Mouse (Mus musculus): ENCODE measurements at regions not wholly inside any gene's neighbourhood (a gene's known extent, or its start where the extent isn't known, plus 50 kb on each side); places are given as distances from the start of the nearest gene placed in this dataset.
A peak's percentile ranks its signal among the peaks of the same experiment; 100 is the strongest.

DNA sequence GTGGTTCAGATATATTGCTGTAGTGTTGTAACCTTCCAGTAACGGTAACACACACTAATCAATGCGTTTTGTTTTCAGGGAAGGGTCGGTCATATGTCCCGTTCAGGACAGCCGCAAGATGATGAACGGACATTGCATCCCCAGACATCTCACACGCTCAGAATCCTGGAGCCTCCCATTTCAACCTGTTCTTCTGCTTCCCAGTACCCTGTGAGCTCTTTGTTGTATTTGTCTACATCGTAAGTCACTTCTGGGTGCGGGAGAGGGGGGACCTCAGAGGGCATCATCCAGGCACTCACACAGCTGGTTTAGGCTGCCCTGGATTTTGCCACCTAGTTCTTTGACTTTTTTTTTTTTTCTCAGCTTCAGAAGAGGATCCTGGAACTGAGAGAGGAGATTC is 117.9 kb upstream of the Rtl1 start:
- no peaks in the 10 kb centered on the region for H3K9me3 ChIP-seq (replicated peaks)
- H3K9ac ChIP-seq, result no peak overlapping the region
- no peak overlapping the region for H3K27ac ChIP-seq
- no peaks in the 10 kb centered on the region for H3K27me3 ChIP-seq
- H3K36me3 ChIP-seq, result peaks cover 7% of the 10 kb centered on the region; the same call in 1 of the 2 replicates
- H3K4me1 ChIP-seq (replicated peaks), result no peaks in the 10 kb centered on the region
- WGBS, result 92% methylated on average over 9 of the region's 9 CpGs
- H3K4me3 ChIP-seq, result no peak overlapping the region
- H3K4me2 ChIP-seq, result no peak overlapping the region
- no peak for ATAC-seq (replicated peaks; ENCODE audit: insufficient number of reproducible peaks, insufficient read depth, low FRiP score, low read depth)

DNA sequence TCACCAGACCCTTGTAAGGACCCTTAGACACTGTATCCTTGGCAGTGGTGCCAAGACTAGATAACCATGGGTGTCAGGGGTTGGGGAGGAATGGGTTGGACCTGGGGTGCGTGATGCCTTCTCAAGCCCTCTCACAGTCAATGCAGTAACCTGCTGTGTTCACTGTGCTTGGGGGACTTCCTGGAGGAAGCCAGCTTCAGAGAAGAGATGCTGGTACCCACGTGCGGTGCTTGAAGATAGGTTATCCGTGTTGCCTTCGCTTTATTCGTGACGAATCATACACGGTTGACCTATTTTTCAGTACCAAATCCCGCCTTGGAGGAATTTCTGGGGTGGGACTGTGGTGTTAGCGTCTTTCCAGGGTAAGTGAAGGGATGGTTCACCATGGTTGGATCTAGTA is 138.1 kb upstream of the Rtl1 start:
- Histone ChIP-seq H3K27me3 (no peaks in the 10 kb centered on the region), H3K36me3 (no peaks in the 10 kb centered on the region), H3K4me1 (replicated peaks) (no peaks in the 10 kb centered on the region), H3K9ac (no peak overlapping the region), H3K9me3 (replicated peaks) (no peaks in the 10 kb centered on the region), H3K27ac (no peak overlapping the region), H3K4me2 (no peak overlapping the region), H3K4me3 (no peak overlapping the region)
- no peak for ATAC-seq (replicated peaks; ENCODE audit: insufficient number of reproducible peaks, insufficient read depth, low FRiP score, low read depth)
- 86% methylated on average over 10 of the region's 10 CpGs for WGBS

DNA sequence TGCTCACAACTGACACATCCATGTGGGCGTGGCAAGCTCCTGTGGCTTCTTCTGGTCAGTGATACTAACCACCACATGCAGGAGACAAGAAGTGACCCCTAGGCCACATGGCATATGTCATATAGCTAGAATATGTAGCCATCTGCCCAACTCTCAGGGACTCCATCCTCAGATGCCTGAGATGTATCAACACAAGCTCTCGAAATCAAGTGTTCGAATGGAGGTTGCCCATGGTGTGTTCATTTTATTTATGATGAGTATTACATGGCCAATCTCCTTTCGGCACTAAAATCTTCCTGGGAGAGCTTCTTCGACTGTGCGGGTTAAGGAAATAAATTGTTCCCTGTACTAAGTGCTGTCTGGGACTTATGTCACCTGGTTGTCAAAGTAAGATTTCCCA is 138.8 kb upstream of the Rtl1 start:
- H3K36me3 ChIP-seq, result no peaks in the 10 kb centered on the region
- no peak overlapping the region for H3K4me2 ChIP-seq
- H3K4me3 ChIP-seq, result no peak overlapping the region
- no peaks in the 10 kb centered on the region for H3K4me1 ChIP-seq (replicated peaks)
- no peaks in the 10 kb centered on the region for H3K27me3 ChIP-seq
- no peak overlapping the region for H3K27ac ChIP-seq
- no peak for ATAC-seq (replicated peaks; ENCODE audit: insufficient number of reproducible peaks, insufficient read depth, low FRiP score, low read depth)
- no peak overlapping the region for H3K9ac ChIP-seq
- no peaks in the 10 kb centered on the region for H3K9me3 ChIP-seq (replicated peaks)
- 88% methylated on average over 6 of the region's 6 CpGs for WGBS

DNA sequence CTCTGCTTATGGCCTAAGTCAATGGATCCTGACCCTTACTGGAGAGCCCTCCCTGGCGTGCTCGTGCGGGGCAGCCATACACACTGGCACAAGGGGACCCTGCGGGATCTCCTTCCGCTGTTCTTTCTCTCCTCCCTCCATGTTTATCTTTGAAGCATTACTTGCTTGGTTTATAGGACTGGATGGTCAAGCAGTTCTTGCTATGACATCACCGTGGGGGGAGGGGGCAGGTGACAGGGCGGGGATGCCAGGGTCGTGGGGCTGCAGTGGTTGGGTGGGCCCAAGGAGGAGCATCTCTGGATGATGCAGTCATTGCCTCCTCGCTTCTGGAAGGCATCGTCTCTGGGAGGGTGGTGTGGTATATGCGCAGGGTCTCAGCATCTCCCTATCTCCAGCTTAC is 142.4 kb upstream of the Rtl1 start:
- H3K27ac ChIP-seq, result no peak overlapping the region
- ATAC-seq (replicated peaks; ENCODE audit: insufficient number of reproducible peaks, insufficient read depth, low FRiP score, low read depth), result no peak
- H3K4me3 ChIP-seq, result no peak overlapping the region
- H3K27me3 ChIP-seq, result no peaks in the 10 kb centered on the region
- H3K4me2 ChIP-seq, result no peak overlapping the region
- H3K4me1 ChIP-seq (replicated peaks), result no peaks in the 10 kb centered on the region; the same call in 1 of the 2 replicates
- H3K36me3 ChIP-seq, result no peaks in the 10 kb centered on the region
- WGBS, result 86% methylated on average over 11 of the region's 11 CpGs
- H3K9ac ChIP-seq, result no peak overlapping the region
- H3K9me3 ChIP-seq (replicated peaks), result no peaks in the 10 kb centered on the region

DNA sequence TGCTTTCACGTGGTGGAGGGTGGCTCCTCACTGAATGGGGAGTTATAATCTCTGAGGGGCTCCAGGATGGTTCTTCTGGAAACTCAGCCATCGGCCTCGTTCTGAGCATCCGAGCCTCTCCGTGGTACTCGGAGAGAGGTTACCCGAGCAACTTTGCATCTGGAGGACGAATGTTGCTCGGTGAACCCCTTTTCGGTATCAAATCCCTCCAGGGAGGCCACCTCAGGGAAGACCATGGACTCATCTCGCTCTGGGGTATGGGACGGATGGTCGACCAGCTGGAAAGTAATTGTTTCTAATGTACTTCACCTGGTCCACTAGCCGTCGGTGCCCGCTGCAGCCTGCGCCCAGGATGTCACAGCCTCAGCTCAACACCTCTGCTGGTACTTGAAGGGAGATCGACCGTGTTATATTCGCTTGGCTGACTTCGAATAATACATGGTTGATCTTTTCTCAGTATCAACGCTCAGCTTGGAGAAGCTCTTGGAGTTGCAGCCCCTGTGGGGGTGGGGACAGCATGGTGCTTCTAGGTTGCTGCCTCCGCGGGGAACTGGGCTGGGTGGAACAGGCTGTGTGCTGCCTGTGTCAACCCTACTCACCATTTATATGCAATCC is 143.0 kb upstream of the Rtl1 start:
- no peak overlapping the region for H3K9ac ChIP-seq
- H3K9me3 ChIP-seq (replicated peaks), result no peaks in the 10 kb centered on the region
- WGBS, result 89% methylated on average over 24 of the region's 24 CpGs
- no peaks in the 10 kb centered on the region for H3K27me3 ChIP-seq
- H3K36me3 ChIP-seq, result no peaks in the 10 kb centered on the region
- no peak overlapping the region for H3K27ac ChIP-seq
- no peak overlapping the region for H3K4me3 ChIP-seq
- H3K4me2 ChIP-seq, result no peak overlapping the region
- no peak for ATAC-seq (replicated peaks; ENCODE audit: insufficient number of reproducible peaks, insufficient read depth, low FRiP score, low read depth)
- H3K4me1 ChIP-seq (replicated peaks), result no peaks in the 10 kb centered on the region; the same call in 1 of the 2 replicates

DNA sequence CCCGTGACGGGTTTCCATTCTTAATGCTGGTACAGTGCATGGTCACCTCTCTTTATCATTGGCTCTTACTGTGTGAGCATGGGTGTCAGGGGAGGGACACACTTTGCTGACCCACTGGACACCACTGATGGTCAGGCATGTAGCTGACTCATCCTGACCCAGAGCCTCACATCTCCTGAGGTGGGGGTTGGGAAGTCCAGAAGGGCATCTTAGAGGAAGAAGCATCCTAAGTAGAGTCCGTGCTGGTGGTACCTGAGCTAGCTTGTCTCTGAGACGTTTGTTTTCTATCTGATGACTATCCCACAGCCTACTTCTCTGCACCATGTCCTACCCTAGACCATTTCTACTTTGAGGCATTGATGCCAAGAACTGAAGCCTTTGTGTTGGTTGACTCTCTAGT is 144.1 kb upstream of the Rtl1 start:
- no peaks in the 10 kb centered on the region for H3K27me3 ChIP-seq
- no peak for ATAC-seq (replicated peaks; ENCODE audit: insufficient number of reproducible peaks, insufficient read depth, low FRiP score, low read depth)
- no peaks in the 10 kb centered on the region for H3K36me3 ChIP-seq
- no peak overlapping the region for H3K4me2 ChIP-seq
- H3K4me1 ChIP-seq (replicated peaks), result peaks cover 5% of the 10 kb centered on the region
- 83% methylated on average over 4 of the region's 4 CpGs for WGBS
- no peaks in the 10 kb centered on the region for H3K9me3 ChIP-seq (replicated peaks)
- H3K27ac ChIP-seq, result no peak overlapping the region
- H3K4me3 ChIP-seq, result no peak overlapping the region
- H3K9ac ChIP-seq, result no peak overlapping the region

DNA sequence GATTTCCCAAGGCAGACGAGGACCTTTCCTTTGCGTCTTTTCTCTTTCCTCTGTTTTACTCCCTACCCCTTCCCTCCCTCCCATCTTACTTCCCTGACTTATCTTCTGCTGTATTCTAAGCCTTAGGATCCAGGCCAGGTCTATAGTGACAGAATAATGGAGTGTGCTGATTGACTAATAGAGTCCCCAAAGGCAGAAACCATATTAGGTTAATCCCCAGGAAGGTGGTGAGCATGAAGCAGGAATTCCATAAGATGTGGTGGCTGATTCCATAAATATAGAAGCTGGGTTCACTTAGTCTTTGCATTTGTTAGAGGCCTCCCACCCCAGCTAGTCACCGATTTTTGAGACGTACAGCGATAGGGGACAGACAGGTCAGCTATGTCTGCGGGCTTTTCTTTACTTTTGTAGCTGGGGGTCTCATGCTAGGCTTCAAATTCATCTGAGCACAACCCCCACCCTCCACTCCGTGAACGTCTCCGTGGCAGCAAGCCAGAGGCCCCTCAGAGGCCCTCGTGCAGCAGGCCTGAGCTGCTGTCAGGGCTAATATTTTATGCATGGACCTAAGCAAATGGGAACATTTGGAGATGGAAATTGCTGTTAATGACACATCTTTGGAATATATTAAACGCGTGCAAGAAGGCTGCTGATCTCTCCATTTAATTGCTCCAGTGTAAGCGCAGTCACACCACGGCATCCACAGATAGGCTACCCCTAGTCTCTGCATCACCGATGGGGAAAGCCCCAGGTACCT is 145.8 kb upstream of the Rtl1 start:
- Histone ChIP-seq H3K4me3 (no peak overlapping the region), H3K36me3 (no peaks in the 10 kb centered on the region), H3K4me2 (no peak overlapping the region), H3K9me3 (replicated peaks) (no peaks in the 10 kb centered on the region), H3K27me3 (no peaks in the 10 kb centered on the region), H3K9ac (no peak overlapping the region), H3K27ac (no peak overlapping the region), H3K4me1 (replicated peaks) (peaks cover 11% of the 10 kb centered on the region)
- ATAC-seq (replicated peaks; ENCODE audit: insufficient number of reproducible peaks, insufficient read depth, low FRiP score, low read depth), result no peak
- 59% methylated on average over 15 of the region's 15 CpGs for WGBS

DNA sequence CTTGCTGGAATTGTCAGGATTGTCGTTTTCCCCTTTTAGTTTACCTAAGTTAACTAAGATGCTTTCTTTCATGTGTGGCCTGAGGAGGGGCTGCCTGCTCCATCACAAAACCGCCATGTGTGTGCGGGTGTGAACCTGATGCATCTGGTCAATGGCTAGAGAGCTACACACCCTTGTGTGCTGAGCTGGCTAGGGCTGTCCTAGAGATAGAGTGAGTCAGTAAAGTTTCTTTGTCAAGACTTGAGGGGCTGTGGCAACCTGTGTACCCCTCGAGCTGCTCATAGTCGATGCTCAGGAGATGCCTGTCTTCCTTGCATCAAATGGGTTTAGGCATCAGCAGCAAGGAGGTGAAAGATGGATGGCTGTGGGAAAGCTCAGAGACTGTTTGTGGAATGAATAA is 147.1 kb upstream of the Rtl1 start:
- ATAC-seq (replicated peaks; ENCODE audit: insufficient number of reproducible peaks, insufficient read depth, low FRiP score, low read depth), result no peak
- no peaks in the 10 kb centered on the region for H3K9me3 ChIP-seq (replicated peaks)
- H3K27me3 ChIP-seq, result no peaks in the 10 kb centered on the region
- no peak overlapping the region for H3K4me2 ChIP-seq
- H3K9ac ChIP-seq, result no peak overlapping the region
- H3K27ac ChIP-seq, result no peak overlapping the region
- no peak overlapping the region for H3K4me3 ChIP-seq
- peaks cover 11% of the 10 kb centered on the region for H3K4me1 ChIP-seq (replicated peaks)
- H3K36me3 ChIP-seq, result no peaks in the 10 kb centered on the region
- 73% methylated on average over 5 of the region's 5 CpGs for WGBS

DNA sequence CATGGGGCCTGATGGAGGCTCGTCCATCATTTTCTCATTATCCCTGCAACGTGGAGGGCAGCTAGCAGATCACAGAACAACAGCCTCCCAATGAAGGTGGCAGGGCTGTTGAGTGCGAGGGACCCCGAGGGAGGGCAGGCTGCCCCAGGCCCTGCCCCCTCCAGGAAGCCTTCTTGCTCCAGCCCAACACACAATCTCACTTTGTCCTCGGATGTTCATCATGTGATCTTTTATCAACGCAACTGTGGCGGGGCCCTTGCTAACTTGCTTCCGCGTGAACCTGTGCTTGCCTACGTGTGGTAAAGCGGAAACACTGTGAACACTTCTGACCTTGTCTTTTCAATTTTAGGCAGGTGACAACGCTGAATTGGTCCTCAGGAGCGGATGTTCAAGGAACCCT is 147.6 kb upstream of the Rtl1 start:
- Histone ChIP-seq H3K9me3 (replicated peaks) (no peaks in the 10 kb centered on the region), H3K9ac (no peak overlapping the region), H3K27me3 (no peaks in the 10 kb centered on the region), H3K4me1 (replicated peaks) (peaks cover 11% of the 10 kb centered on the region), H3K4me3 (no peak overlapping the region), H3K4me2 (no peak overlapping the region), H3K27ac (no peak overlapping the region), H3K36me3 (no peaks in the 10 kb centered on the region)
- ATAC-seq (replicated peaks; ENCODE audit: insufficient number of reproducible peaks, insufficient read depth, low FRiP score, low read depth), result no peak
- WGBS, result 67% methylated on average over 13 of the region's 13 CpGs

DNA sequence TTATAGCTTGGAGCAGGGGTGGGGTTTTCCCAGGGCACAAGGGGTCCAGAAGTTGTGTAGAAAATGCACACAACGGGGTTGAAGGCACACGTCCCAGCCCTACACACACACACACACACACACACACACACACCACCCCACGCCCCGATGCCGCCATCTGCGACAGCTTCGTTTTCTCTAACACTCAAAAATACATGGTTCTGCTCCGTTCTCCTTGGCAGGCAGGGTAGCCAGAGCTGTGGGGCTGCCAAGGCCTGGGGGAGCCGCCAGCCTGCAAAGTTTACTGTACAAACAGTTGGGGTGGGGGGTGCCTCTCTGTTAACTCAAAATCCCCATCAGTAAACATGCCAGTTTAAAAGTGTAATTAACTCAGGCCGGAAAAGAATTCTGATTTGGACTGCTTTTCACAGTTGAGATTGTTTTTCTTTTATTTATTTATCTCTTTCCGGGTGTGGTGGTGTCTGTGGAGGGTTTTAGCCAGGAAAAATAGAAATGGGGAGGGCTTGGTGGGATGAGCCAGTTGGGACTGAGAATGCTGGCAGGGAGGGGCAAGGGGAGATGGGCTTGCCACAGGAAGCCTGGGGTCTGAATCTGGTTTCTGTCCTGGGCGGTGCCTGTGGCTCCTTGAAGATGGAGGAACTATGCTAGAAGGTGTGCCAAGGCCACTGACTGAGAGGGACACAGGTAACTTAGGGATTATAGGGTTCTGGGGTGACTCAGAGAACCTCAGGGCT is 148.4 kb upstream of the Rtl1 start:
- 58% methylated on average over 12 of the region's 12 CpGs for WGBS
- Histone ChIP-seq H3K36me3 (no peaks in the 10 kb centered on the region), H3K4me2 (no peak overlapping the region), H3K9ac (no peak overlapping the region), H3K9me3 (replicated peaks) (no peaks in the 10 kb centered on the region), H3K27me3 (no peaks in the 10 kb centered on the region), H3K4me3 (no peak overlapping the region), H3K4me1 (replicated peaks) (peaks cover 11% of the 10 kb centered on the region), H3K27ac (no peak overlapping the region)
- ATAC-seq (replicated peaks; ENCODE audit: insufficient number of reproducible peaks, insufficient read depth, low FRiP score, low read depth), result no peak

DNA sequence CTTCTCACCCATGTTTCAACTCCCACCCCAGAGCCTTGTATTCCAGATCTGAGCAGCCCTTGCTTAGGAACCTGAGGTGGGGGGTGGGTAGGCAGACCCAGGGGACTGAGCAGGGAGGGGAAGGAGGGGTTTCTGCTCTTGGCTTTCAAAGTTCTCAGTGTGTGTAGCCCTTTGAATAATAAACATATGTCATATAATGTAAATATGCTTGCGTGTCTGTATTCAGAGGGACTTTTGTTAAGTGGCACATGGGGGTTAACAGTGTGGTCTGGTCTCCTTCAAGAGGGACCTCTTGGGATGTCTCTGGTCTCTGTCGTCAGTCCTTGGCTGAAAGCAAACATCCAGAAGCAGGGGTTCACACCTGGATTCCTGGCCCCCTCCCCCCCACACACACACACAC is 149.1 kb upstream of the Rtl1 start:
- no peak for ATAC-seq (replicated peaks; ENCODE audit: insufficient number of reproducible peaks, insufficient read depth, low FRiP score, low read depth)
- Histone ChIP-seq H3K4me2 (peak overlapping the region; percentile 65), H3K27ac (no peak overlapping the region), H3K4me3 (peak overlapping the region; percentile 27; the same call in 1 of the 2 replicates), H3K4me1 (replicated peaks) (peaks cover 11% of the 10 kb centered on the region), H3K36me3 (no peaks in the 10 kb centered on the region), H3K27me3 (no peaks in the 10 kb centered on the region), H3K9me3 (replicated peaks) (no peaks in the 10 kb centered on the region), H3K9ac (no peak overlapping the region)
- 48% methylated on average over 2 of the region's 2 CpGs for whole genome bisulfite sequencing

Measured in heart, embryonic 15.5 days (tissue).